Mouse (Mus musculus) thymus, adult 2 months (tissue): Measurements from ENCODE around the gene Slc7a9.

Experiments used
- CTCF ChIP-seq: fragments of 200-500 bp; IDR thresholded peaks from 2 replicates; pipeline ENCODE4 v1.5.1; 2012; ENCODE audit warnings: mild to moderate bottlenecking, control low read depth, low read length, moderate library complexity, borderline replicate concordance; ENCODE audit not compliant: control insufficient read depth, poor library complexity, insufficient read depth; ENCODE audit errors: extremely low read depth
- POLR2A ChIP-seq: fragments of 200-500 bp; IDR thresholded peaks from 2 replicates; pipeline ENCODE4 v1.6.1; 2012; ENCODE audit warnings: mild to moderate bottlenecking, low read length, control low read depth, moderate library complexity; ENCODE audit not compliant: control insufficient read depth, poor library complexity, insufficient read depth; ENCODE audit errors: extremely low read depth

DNA sequence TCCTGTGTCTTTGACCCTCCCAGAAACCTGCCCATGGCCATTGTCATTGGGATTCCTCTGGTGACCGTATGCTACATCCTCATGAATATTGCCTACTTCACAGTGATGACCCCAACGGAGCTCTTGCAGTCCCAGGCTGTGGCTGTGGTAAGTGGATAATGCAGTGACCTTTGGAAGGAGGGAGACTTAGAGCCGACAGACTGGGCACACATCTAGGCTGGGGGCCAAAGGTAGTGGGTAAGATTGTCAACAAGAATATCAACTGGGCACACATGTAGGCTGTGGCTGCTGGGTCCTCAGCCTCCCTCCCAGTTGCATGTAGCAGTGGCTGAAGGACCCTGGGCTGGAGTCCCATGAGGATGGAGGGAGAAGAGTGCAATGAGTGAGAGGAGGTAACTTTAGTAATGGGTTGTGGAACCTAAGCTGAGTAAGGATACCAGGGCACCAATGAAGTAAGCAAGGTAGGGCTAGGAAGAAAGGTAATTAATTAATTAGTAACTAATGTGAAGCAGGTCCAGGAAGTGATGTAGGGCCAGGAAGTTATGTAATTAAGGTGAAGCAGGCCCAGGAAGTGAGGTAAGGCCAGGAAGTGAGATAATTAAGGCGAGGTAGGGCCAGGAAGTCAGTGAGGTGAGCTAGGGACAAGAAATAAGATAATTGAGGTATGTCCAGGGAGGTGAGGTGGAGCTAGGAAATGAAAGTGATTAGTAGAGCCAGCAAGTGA, 7.7 kb downstream of the Slc7a9 start:
- TF ChIP-seq CTCF (no peak), POLR2A (no peak)
